Mouse (Mus musculus): ENCODE results near the gene Pex5. TPM values are rescaled to one million over a fixed set of nuclear protein-coding genes. Genes with fewer than 3 reads are reported as not detected.

The Pex5 gene
- polyA plus RNA-seq (2014; fragmentation: Nextera tagmentation; extraction: Ambion mirVana) = 39.6 and 41.2 TPM in 2 replicates

GRCm38 (mm10) chr6:124414927-124415325 is at the start of gene Pex5:
Gene Pex5 (minus strand): TSS chr6:124415067.
- H3K27me3 ChIP-seq (replicated peaks; ENCODE audit: control insufficient read depth, insufficient read depth, low read length) = no peaks in the 10 kb centered on the region
- 2% methylated on average over 32 of the region's 36 CpGs for WGBS
- peaks cover 9% of the 10 kb centered on the region; the same call in 1 of the 2 replicates for H3K36me3 ChIP-seq (ENCODE audit: control insufficient read depth, insufficient read depth, low read length)
- ATAC-seq (replicated peaks; ENCODE audit: low FRiP score) (peak; percentile 90), DNase-seq (ENCODE audit: low spot score) (peak; percentile 89)
- no peaks in the 10 kb centered on the region for H3K9me3 ChIP-seq (ENCODE audit: control insufficient read depth, low read length)
- peaks cover 11% of the 10 kb centered on the region for H3K4me1 ChIP-seq (replicated peaks; ENCODE audit: control insufficient read depth, insufficient read depth, low read length)
- peak within 1 kb of the TSS; percentile 95 for H3K4me3 ChIP-seq (ENCODE audit: low read depth, low read length)
- peak within 1 kb of the TSS; percentile 89 for H3K9ac ChIP-seq (ENCODE audit: low read depth, low read length)
- peak within 1 kb of the TSS; percentile 77 for H3K4me2 ChIP-seq
- H3K27ac ChIP-seq (ENCODE audit: low read depth, low read length) = peak within 1 kb of the TSS; percentile 78

- DNase-seq (ENCODE audit: low spot score) (no peak), ATAC-seq (replicated peaks; ENCODE audit: low FRiP score) (no peak)
- H3K27ac ChIP-seq (ENCODE audit: low read depth, low read length) = no peak overlapping the region
- H3K36me3 ChIP-seq (ENCODE audit: control insufficient read depth, insufficient read depth, low read length) = no peaks in the 10 kb centered on the region
- no peaks in the 10 kb centered on the region; the same call in 1 of the 2 replicates for H3K27me3 ChIP-seq (replicated peaks; ENCODE audit: control insufficient read depth, insufficient read depth, low read length)
- WGBS = 16% methylated on average over 8 of the region's 8 CpGs
- H3K9ac ChIP-seq (ENCODE audit: low read depth, low read length) = peak overlapping the region; percentile 49; the same call in 1 of the 2 replicates
- H3K4me1 ChIP-seq (replicated peaks; ENCODE audit: control insufficient read depth, insufficient read depth, low read length) = peaks cover 5% of the 10 kb centered on the region
- no peaks in the 10 kb centered on the region for H3K9me3 ChIP-seq (ENCODE audit: control insufficient read depth, low read length)
- H3K4me3 ChIP-seq (ENCODE audit: low read depth, low read length) = peak overlapping the region; percentile 43
- peak overlapping the region; percentile 87 for H3K4me2 ChIP-seq
Measured at GRCm38 (mm10) chr6:124463881-124464291, 49.0 kb upstream of the Pex5 start.

- Histone ChIP-seq H3K27ac (ENCODE audit: low read depth, low read length) (no peak overlapping the region), H3K27me3 (replicated peaks; ENCODE audit: control insufficient read depth, insufficient read depth, low read length) (no peaks in the 10 kb centered on the region; the same call in 1 of the 2 replicates), H3K4me1 (replicated peaks; ENCODE audit: control insufficient read depth, insufficient read depth, low read length) (peaks cover 5% of the 10 kb centered on the region), H3K4me2 (no peak overlapping the region), H3K9ac (ENCODE audit: low read depth, low read length) (no peak overlapping the region), H3K9me3 (ENCODE audit: control insufficient read depth, low read length) (no peaks in the 10 kb centered on the region), H3K36me3 (ENCODE audit: control insufficient read depth, insufficient read depth, low read length) (no peaks in the 10 kb centered on the region), H3K4me3 (ENCODE audit: low read depth, low read length) (no peak overlapping the region)
- DNase-seq (ENCODE audit: low spot score) = no peak
- 54% methylated on average over 4 of the region's 4 CpGs for WGBS
- ATAC-seq (replicated peaks; ENCODE audit: low FRiP score) = no peak
Measured at GRCm38 (mm10) chr6:124459388-124459787, 44.5 kb upstream of the Pex5 start.

GRCm38 (mm10) chr6:124458505-124458904 is 43.6 kb upstream of the Pex5 start:
- no peaks in the 10 kb centered on the region for H3K36me3 ChIP-seq (ENCODE audit: control insufficient read depth, insufficient read depth, low read length)
- H3K4me3 ChIP-seq (ENCODE audit: low read depth, low read length) = no peak overlapping the region
- 82% methylated on average over 11 of the region's 11 CpGs for WGBS
- H3K27ac ChIP-seq (ENCODE audit: low read depth, low read length) = no peak overlapping the region
- no peaks in the 10 kb centered on the region for H3K9me3 ChIP-seq (ENCODE audit: control insufficient read depth, low read length)
- H3K27me3 ChIP-seq (replicated peaks; ENCODE audit: control insufficient read depth, insufficient read depth, low read length) = no peaks in the 10 kb centered on the region; the same call in 1 of the 2 replicates
- no peak for DNase-seq (ENCODE audit: low spot score)
- H3K9ac ChIP-seq (ENCODE audit: low read depth, low read length) = no peak overlapping the region
- H3K4me1 ChIP-seq (replicated peaks; ENCODE audit: control insufficient read depth, insufficient read depth, low read length) = peaks cover 2% of the 10 kb centered on the region; the same call in 1 of the 2 replicates
- no peak overlapping the region for H3K4me2 ChIP-seq
- no peak for ATAC-seq (replicated peaks; ENCODE audit: low FRiP score)

- no peaks in the 10 kb centered on the region for H3K36me3 ChIP-seq (ENCODE audit: control insufficient read depth, insufficient read depth, low read length)
- no peaks in the 10 kb centered on the region; the same call in 1 of the 2 replicates for H3K4me1 ChIP-seq (replicated peaks; ENCODE audit: control insufficient read depth, insufficient read depth, low read length)
- no peak overlapping the region for H3K4me2 ChIP-seq
- WGBS = 91% methylated on average over 5 of the region's 5 CpGs
- no peak for ATAC-seq (replicated peaks; ENCODE audit: low FRiP score)
- H3K27ac ChIP-seq (ENCODE audit: low read depth, low read length) = no peak overlapping the region
- no peak overlapping the region for H3K4me3 ChIP-seq (ENCODE audit: low read depth, low read length)
- no peak overlapping the region for H3K9ac ChIP-seq (ENCODE audit: low read depth, low read length)
- H3K27me3 ChIP-seq (replicated peaks; ENCODE audit: control insufficient read depth, insufficient read depth, low read length) = no peaks in the 10 kb centered on the region; the same call in 1 of the 2 replicates
- DNase-seq (ENCODE audit: low spot score) = no peak
- H3K9me3 ChIP-seq (ENCODE audit: control insufficient read depth, low read length) = no peaks in the 10 kb centered on the region
Measured at GRCm38 (mm10) chr6:124457827-124458226, 43.0 kb upstream of the Pex5 start.

GRCm38 (mm10) chr6:124456243-124456642 is 41.4 kb upstream of the Pex5 start:
- Histone ChIP-seq H3K4me2 (no peak overlapping the region), H3K4me1 (replicated peaks; ENCODE audit: control insufficient read depth, insufficient read depth, low read length) (peaks cover 8% of the 10 kb centered on the region), H3K27me3 (replicated peaks; ENCODE audit: control insufficient read depth, insufficient read depth, low read length) (no peaks in the 10 kb centered on the region), H3K4me3 (ENCODE audit: low read depth, low read length) (no peak overlapping the region), H3K9ac (ENCODE audit: low read depth, low read length) (no peak overlapping the region), H3K36me3 (ENCODE audit: control insufficient read depth, insufficient read depth, low read length) (no peaks in the 10 kb centered on the region), H3K27ac (ENCODE audit: low read depth, low read length) (no peak overlapping the region), H3K9me3 (ENCODE audit: control insufficient read depth, low read length) (no peaks in the 10 kb centered on the region)
- 80% methylated on average over 5 of the region's 5 CpGs for WGBS
- ATAC-seq (replicated peaks; ENCODE audit: low FRiP score) (no peak), DNase-seq (ENCODE audit: low spot score) (no peak)

GRCm38 (mm10) chr6:124453756-124454155 is 38.9 kb upstream of the Pex5 start:
- no peak for DNase-seq (ENCODE audit: low spot score)

GRCm38 (mm10) chr6:124451995-124452394 is 37.1 kb upstream of the Pex5 start:
- H3K27ac ChIP-seq (ENCODE audit: low read depth, low read length) = no peak overlapping the region; the same call in 1 of the 2 replicates
- DNase-seq (ENCODE audit: low spot score) (no peak), ATAC-seq (replicated peaks; ENCODE audit: low FRiP score) (peak; percentile 68)
- H3K9me3 ChIP-seq (ENCODE audit: control insufficient read depth, low read length) = no peaks in the 10 kb centered on the region
- no peaks in the 10 kb centered on the region for H3K27me3 ChIP-seq (replicated peaks; ENCODE audit: control insufficient read depth, insufficient read depth, low read length)
- H3K4me2 ChIP-seq = peak overlapping the region; percentile 28; the same call in 1 of the 2 replicates
- H3K9ac ChIP-seq (ENCODE audit: low read depth, low read length) = no peak overlapping the region; the same call in 1 of the 2 replicates
- H3K36me3 ChIP-seq (ENCODE audit: control insufficient read depth, insufficient read depth, low read length) = no peaks in the 10 kb centered on the region
- H3K4me3 ChIP-seq (ENCODE audit: low read depth, low read length) = no peak overlapping the region
- peaks cover 10% of the 10 kb centered on the region for H3K4me1 ChIP-seq (replicated peaks; ENCODE audit: control insufficient read depth, insufficient read depth, low read length)
- 42% methylated on average over 3 of the region's 3 CpGs for WGBS

More at GRCm38 (mm10) chr6:124453756-124454155, 38.9 kb upstream of the Pex5 start:
- ATAC-seq (replicated peaks; ENCODE audit: low FRiP score) = 0 out of 2 replicates have a peak, but pooled peaks have one; percentile 21
- no peaks in the 10 kb centered on the region for H3K36me3 ChIP-seq (ENCODE audit: control insufficient read depth, insufficient read depth, low read length)
- no peak overlapping the region for H3K27ac ChIP-seq (ENCODE audit: low read depth, low read length)
- H3K27me3 ChIP-seq (replicated peaks; ENCODE audit: control insufficient read depth, insufficient read depth, low read length) = no peaks in the 10 kb centered on the region
- no peak overlapping the region for H3K9ac ChIP-seq (ENCODE audit: low read depth, low read length)
- no peak overlapping the region for H3K4me2 ChIP-seq
- H3K4me1 ChIP-seq (replicated peaks; ENCODE audit: control insufficient read depth, insufficient read depth, low read length) = peaks cover 10% of the 10 kb centered on the region
- WGBS = 51% methylated on average over 4 of the region's 4 CpGs
- no peak overlapping the region for H3K4me3 ChIP-seq (ENCODE audit: low read depth, low read length)
- no peaks in the 10 kb centered on the region for H3K9me3 ChIP-seq (ENCODE audit: control insufficient read depth, low read length)
